Mouse (Mus musculus) kidney, postnatal 0 days (tissue): ENCODE data around the gene Gm21863. TPM values are rescaled to one million over a fixed set of nuclear protein-coding genes. Genes with fewer than 3 reads are reported as not detected.
"Not testable (repeated sequence)": the region's sequence is repeated elsewhere in the genome, so short reads cannot be mapped to it uniquely, and the experiment has no call there.

Experiments used
- ATAC-seq: fragments of 200-750 bp; cut with Nextera tagmentation; replicated peaks from 2 replicates; pipeline ENCODE4 v1.8.0; 2017; ENCODE audit warnings: low read depth, moderate number of reproducible peaks, moderate TSS enrichment, moderate library complexity; ENCODE audit not compliant: low FRiP score
- DNase-seq: peaks from one replicate; pipeline ENCODE4 v3.0.0-alpha.2; 2016; ENCODE audit warnings: low spot score
- H3K27ac ChIP-seq: fragments of 300-500 bp; sonication (generic); 2 replicates; pipeline ENCODE4 v1.5.1; 2014; ENCODE audit warnings: mild to moderate bottlenecking
- H3K27me3 ChIP-seq: fragments of 300-500 bp; sonication (generic); 2 replicates; pipeline ENCODE4 v1.6.1; 2014; ENCODE audit warnings: low read length, mixed read lengths; ENCODE audit not compliant: insufficient read depth
- H3K36me3 ChIP-seq: fragments of 300-500 bp; sonication (generic); 2 replicates; pipeline ENCODE4 v1.6.1; 2014; ENCODE audit warnings: low read length, mixed read lengths; ENCODE audit not compliant: insufficient read depth
- H3K4me1 ChIP-seq: fragments of 300-500 bp; sonication (generic); replicated peaks from 2 replicates; pipeline ENCODE4 v1.6.1; 2014; ENCODE audit warnings: antibody characterized with exemption, low read length, mixed read lengths; ENCODE audit not compliant: insufficient read depth
- H3K4me2 ChIP-seq: fragments of 300-500 bp; sonication (generic); 2 replicates; pipeline ENCODE4 v1.6.1; 2014; ENCODE audit warnings: mild to moderate bottlenecking, low read length, moderate library complexity, mixed read lengths
- H3K4me3 ChIP-seq: fragments of 300-500 bp; sonication (generic); replicated peaks from 2 replicates; pipeline ENCODE4 v1.5.1; 2014; ENCODE audit warnings: low read depth, low read length
- H3K9ac ChIP-seq: fragments of 300-500 bp; sonication (generic); 2 replicates; pipeline ENCODE4 v1.6.1; 2014; ENCODE audit warnings: low read depth, low read length
- H3K9me3 ChIP-seq: fragments of 300-500 bp; sonication (generic); replicated peaks from 2 replicates; pipeline ENCODE4 v1.6.1; 2016; ENCODE audit warnings: low read length, inconsistent platforms, mixed read lengths
- WGBS: fragments of 180-500 bp; shearing (Covaris S2); extraction: QIAGEN DNeasy Blood & Tissue Kit; methylation state at CpG from one replicate; pipeline ENCODE4 v1.1.7; 2014; 5-methylcytosine and 5-hydroxymethylcytosine counted together
- polyA plus RNA-seq: library from polyadenylated mRNA; unstranded; fragments of >200 nt; fragmentation: Nextera tagmentation; extraction: Ambion mirVana; gene quantifications from 2 replicates; pipeline ENCODE4 v1.2.1, GENCODE M21; 2015

Gm21863 gene
- polyA plus RNA-seq: not detected in 2 replicates

DNA sequence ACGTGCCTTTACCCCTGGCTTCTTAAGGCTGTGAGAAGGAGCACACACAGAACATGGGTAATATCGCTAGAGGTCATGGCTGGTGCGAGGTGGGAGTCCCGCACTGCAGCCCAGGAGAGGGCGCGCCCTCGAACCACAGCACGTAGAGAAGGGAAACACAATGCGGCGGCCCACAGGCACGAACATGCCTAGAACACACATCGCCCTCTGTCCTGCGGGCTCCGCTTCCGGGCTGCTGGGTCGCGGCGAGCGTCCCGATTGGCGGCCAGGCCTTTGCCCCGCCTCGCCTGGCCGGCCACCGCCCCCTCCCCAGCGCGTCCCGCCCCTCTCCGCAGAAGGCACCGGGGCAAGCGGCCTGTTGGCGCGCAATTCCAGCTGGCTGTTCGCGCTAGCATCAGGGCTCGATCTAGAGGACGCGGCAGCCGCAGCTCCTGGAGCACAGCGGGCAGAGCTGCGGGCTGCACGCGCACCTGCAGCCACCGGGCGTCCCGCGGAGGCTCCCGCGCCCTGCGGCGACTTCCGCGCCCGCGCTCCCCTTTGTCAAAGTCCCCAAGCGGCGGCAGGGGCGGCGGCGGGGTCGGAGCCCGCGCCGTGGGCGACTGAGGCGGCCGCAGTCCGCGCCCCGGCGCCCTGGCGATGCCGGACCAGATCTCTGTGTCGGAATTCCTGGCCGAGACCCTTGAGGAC lies at the start of gene Gm21863:
Gene Gm21863, plus strand, starts transcription at position 637 of the 687 bp plus-strand sequence.
- not testable (repeated sequence) for H3K9ac ChIP-seq, H3K4me1 ChIP-seq, DNase-seq, H3K4me2 ChIP-seq, H3K36me3 ChIP-seq, H3K4me3 ChIP-seq, H3K27me3 ChIP-seq, H3K9me3 ChIP-seq, H3K27ac ChIP-seq
- 18% methylated on average over 58 of the region's 75 CpGs for WGBS
- ATAC-seq: peak; percentile 80

DNA sequence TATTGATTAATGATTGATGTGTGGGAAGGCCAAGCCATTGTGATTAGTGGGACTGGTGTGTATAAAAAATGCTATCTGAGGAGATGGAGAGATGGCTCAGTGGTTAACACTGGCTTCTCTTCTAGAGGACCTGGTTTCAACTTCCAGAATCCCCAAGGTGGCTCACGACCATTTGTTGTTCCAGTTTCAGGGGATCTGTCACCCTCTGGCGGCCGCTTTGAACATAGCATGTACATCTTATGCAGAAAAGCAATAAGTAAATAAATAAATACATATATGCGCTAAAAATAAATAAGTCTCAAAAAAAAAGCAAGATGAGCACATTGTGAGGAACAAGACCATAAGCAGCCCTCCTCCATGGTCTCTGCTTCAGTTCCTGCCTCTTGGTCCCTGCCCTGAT lies 26.3 kb upstream of the Gm21863 start:
- H3K4me1 ChIP-seq, H3K4me2 ChIP-seq, H3K9ac ChIP-seq, H3K27ac ChIP-seq, H3K36me3 ChIP-seq, ATAC-seq, DNase-seq, H3K4me3 ChIP-seq, H3K9me3 ChIP-seq, H3K27me3 ChIP-seq: not testable (repeated sequence)
- WGBS: 39% methylated on average over 4 of the region's 4 CpGs
